Mouse (Mus musculus) kidney, adult 2 months (tissue): ENCODE measurements around the gene Fyb2.

Source experiments
- CTCF ChIP-seq: fragments of 200-500 bp; conservative IDR thresholded peaks from 2 replicates; pipeline ENCODE4 v1.5.1; 2011; ENCODE audit warnings: low read depth, mild to moderate bottlenecking, control low read depth, low read length, moderate library complexity, mixed read lengths; ENCODE audit not compliant: insufficient read depth, insufficient read length
- POLR2A ChIP-seq: fragments of 200-500 bp; IDR thresholded peaks from one replicate; pipeline ENCODE4 v1.6.1; 2011; ENCODE audit warnings: low read depth, low read length, control low read depth

DNA sequence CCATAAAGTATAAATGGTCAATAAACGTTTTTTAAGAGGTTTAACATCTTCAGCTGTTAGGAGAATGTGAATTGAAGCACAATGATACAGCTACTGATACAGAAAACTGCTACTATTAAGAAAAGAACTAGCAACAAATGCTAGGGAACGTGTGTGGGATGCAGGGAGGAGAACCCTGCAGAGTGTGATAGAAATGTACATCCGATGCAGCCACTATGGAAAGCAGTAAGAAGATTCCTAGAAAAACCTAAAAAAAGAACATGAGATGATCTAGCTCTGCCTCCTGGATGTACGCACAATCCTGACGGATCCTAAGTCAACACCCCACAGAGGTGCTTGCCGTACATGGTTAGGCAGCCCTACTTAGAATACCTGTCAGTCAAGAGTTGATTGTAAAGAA, 114.0 kb downstream of the Fyb2 start:
- TF ChIP-seq CTCF (no peak), POLR2A (no peak)
